Mouse (Mus musculus) spleen, adult 10 weeks (tissue): ENCODE results near the gene Tspo. TPM values are rescaled to one million over a fixed set of nuclear protein-coding genes. Genes with fewer than 3 reads are reported as not detected.

ENCODE experiments used
- polyA plus RNA-seq: library from polyadenylated mRNA; stranded (reverse); fragments of 350-450 nt; fragmentation: Illumina TruSeq; extraction: RNeasy Lipid Tissue Mini Kit (QIAGEN cat#74804); gene quantifications from one replicate; pipeline ENCODE4 v1.2.3, GENCODE M21; 2015; ENCODE audit warnings: low replicate concordance; ENCODE audit not compliant: insufficient read depth

The Tspo gene
- polyA plus RNA-seq: 22.4 TPM

DNA sequence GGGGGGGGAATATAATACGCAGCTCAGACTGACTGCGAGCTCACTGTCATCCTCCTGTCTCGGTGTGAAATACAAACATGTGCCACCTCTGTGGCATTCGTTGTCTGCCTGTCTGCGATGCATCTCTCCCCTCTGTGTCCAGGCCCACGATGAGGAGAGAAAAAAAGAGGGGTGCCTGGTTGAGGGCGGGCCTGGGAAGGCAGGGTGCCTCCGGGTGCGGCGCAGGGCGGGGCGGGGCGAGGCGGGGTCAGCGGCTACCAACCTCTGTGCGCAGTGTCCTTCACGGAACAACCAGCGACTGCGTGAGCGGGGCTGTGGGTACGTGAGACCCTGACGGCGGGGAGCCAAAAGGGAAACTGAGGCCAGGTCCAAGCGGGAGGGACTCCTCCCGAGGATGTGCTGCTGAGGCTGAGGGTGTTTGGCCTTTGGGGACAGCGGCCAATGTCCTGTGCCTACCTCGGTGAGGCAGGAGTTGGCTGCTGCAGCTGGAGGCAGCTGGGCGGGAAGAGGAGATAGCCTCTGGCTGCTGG is at the start of gene Tspo, which contains the start of gene Mcat:
TSS of gene Tspo (plus strand) at position 266 of the 530 bp plus-strand sequence.
TSS of gene Mcat (minus strand) at position 461 of the 530 bp plus-strand sequence.

DNA sequence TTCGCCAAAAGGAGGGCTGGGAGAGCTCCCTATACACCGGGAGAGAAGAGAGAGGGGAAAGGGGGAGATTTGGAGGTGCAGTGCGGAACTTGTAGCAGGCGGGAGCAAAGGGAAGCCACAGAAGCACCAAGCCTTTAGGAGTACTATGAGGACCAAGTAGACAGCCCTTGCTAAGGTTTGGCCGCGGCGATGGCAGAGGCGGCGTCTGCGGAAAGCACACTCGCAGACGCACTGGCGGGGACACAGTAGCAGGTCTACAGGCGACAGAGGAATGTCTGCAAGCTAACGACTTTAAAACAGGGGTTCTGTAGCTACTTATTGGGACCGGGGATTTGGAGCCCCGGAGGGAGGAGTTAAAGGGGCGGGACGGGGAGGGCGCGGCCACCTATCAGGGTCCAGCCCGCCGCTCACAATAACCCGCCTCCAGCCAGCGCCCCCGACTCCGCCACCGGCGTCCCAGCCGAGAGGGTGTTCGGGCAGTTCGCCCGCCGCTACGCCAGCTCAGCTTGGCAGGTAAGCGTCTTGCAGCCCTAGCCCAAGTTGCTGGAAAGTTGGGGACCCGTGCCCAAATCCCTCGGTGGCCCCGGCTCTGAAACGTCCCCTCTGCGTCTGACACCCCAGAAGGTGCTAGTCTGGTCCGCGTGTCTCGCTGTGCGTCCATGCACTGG is 36.8 kb upstream of the Tspo start, which contains the start of gene Bik:
TSS of gene Bik (plus strand) at position 439 of the 668 bp plus-strand sequence.

DNA sequence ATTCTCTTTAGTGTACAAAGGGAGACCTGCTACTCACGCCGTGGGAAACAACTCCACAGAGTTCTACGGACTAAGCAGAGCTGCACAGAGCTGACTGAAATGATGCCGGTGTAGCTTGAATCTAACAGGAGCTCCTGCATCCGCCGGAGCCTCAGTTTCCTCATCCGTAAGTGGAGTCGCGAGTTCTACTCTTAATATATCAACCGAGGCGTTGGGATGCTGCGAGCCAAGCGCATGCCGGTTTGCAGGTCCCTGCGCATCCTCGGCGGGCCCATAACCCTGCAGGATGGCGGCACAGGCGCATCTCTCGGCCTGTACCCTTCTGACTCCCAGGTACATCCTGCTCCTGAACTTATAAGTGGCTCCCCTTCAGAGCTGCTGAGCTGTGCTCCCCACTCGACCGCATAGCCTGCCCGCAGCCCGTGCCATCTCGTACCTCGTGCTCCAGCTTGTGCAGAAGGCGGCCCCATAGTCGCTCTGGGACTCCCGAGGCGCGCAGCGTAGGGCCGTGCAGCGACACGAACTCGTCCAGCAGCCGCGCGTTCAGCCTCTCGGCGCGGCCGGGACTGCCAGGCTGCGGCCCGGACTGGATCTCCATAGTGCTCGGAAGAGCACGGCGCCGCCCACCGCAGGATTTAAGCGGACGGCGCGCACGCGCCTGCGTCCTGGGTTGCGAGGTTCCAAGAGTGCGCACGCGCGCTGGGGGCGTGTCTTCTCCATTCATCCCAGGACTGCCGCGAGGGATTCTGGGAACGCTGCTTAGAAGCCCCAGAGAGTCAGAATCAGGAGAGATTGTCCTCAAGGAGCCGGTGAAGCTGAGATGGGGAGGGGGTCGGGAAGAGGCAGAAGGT is 31.3 kb downstream of the Tspo start, which contains the start of gene Ttll12:
TSS of gene Ttll12 (minus strand) at position 645 of the 851 bp plus-strand sequence.

Other genes with a start within 250 kb of the Tspo start
- 23.7 TPM for gene Arfgap3, start 213.3 kb upstream of the Tspo start, polyA plus RNA-seq
- 34.2 TPM for gene Pacsin2, start 99.0 kb upstream of the Tspo start, polyA plus RNA-seq
- 6.0 TPM for gene Ttll1, start 52.7 kb upstream of the Tspo start, polyA plus RNA-seq
- gene Bik, start 36.7 kb upstream of the Tspo start, polyA plus RNA-seq: 1.3 TPM
- gene Mcat, start 195 bp downstream of the Tspo start, polyA plus RNA-seq: 10.6 TPM
- 5.9 TPM for gene Ttll12, start 31.6 kb downstream of the Tspo start, polyA plus RNA-seq
- 2.3 TPM for gene Scube1, start 161.4 kb downstream of the Tspo start, polyA plus RNA-seq
- gene Mpped1, start 215.9 kb downstream of the Tspo start, polyA plus RNA-seq: 0.41 TPM